Mouse (Mus musculus) embryonic stem cell, embryonic (primary cell): Measurements from ENCODE around the gene Cxcl17.

Experiments
- CTCF ChIA-PET, 4 experiments: fragments of 300-600 bp in 2 of 4; fragments of 350-600 bp in 2 of 4; sonication (Branson Sonifier 250); formaldehyde crosslinking; loops; one replicate each; lab custom pipeline; 2022; ENCODE audit warnings: inconsistent platforms in 2 of 4; lab: Charles Lee
- POLR2A ChIA-PET, 4 experiments: fragments of 300-600 bp in 2 of 4; fragments of 350-600 bp in 2 of 4; sonication (Branson Sonifier 250); formaldehyde crosslinking; loops; one replicate each; lab custom pipeline; 2022; ENCODE audit warnings: antibody characterized with exemption in 4 of 4, inconsistent platforms in 1 of 4; lab: Charles Lee

Gene Cxcl17

GRCm38 (mm10) chr7:25388916-25389315, 23.8 kb downstream of the Cxcl17 start:
- ChIA-PET POLR2A (interaction anchor here in 3 of 4 experiments (0.6 to 1.7 kb wide), 3 partner anchors 10 to 572 kb away, joined by 3 to 6 read pairs (median 3); no protein-coding TSS in a partner anchor), CTCF (no interaction called here)

DNA sequence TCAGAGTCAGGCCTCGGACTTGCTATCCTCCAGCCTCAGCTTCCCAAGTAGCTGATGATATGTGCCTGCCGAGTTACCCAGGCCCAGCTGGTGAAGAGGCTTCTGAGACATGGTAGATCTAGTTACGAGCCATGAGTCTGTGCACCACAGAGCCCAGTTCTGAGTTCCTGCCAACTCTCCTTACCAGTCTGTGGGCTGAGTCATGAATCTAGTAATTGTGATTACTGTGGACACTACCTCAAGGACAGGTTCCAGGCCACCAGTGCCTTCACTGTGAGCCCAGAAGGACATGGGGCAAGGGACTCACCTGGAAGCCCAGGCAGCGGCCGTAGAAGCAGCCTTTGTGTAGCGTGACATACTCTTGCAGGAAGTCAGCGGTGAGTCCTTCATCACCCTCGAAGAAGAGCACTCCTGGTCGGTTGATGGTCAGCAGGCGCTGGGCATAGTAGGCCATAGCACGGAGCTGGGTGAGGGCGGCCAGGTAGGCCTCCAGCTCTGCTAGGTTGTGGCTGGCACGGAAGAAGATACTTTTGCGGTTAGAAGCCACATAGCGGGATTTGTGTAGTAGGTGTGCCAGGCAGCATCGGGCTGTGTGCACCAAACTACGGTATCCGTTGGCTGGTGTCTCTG, 24.8 kb downstream of the Cxcl17 start:
- CTCF ChIA-PET = interaction anchor here in 1 of 4 experiments (1.5 to 1.6 kb wide), 2 partner anchors 11 to 54 kb away, joined by 4 to 5 read pairs; no protein-coding TSS in a partner anchor
- POLR2A ChIA-PET = interaction anchor here in 3 of 4 experiments (0.6 to 1.7 kb wide), 3 partner anchors 7 to 61 kb away, joined by 3 to 5 read pairs (median 3); no protein-coding TSS in a partner anchor

DNA sequence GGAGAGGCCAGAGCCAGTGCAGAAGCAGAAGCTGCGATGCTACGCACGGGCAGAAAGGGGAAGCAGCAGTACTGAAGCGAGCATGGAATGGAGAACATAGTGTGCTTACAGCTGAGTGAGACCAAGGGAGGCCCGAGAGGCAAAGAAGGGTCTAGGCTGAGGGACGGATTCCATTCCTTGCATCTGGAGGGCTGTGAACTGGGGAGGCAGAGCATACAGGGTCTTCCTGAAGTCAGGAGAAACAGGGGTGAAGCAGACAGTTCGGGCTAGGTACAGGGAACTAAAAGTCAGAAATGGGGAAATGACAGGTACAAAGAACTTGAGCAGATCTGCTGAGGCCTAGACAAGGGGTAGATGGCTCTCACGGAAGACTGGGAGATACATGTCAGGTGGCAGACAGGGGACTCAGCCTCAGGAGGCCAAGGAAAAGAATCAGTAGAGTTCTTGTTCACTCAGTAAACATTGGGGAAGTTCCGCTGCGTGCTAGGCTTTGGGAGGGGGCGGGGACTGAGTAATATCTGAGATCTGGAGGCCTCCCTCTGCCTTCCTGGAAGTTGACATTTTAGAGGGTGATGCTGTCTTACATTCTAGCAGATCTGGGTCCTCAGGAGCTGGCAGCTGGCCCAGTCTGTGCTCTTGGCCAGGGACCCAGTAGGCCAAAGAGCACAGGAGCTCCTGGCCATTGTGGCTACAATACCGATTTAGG, 26.7 kb downstream of the Cxcl17 start:
- POLR2A ChIA-PET = interaction anchor here in 1 of 4 experiments (0.9 to 1.7 kb wide), 2 partner anchors 10 to 69 kb away, joined by 3 to 5 read pairs; partner anchors contain the start of gene Megf8
- CTCF ChIA-PET = interaction anchor here in 2 of 4 experiments (0.6 to 1.6 kb wide), 3 partner anchors 9 to 67 kb away, joined by 3 to 5 read pairs (median 4); no protein-coding TSS in a partner anchor

- ChIA-PET POLR2A (interaction anchor here in 2 of 4 experiments (1.3 to 1.7 kb wide), 3 partner anchors 8 to 69 kb away, joined by 3 to 6 read pairs (median 4); partner anchors contain the start of gene Megf8 (in 1 of the 2)), CTCF (interaction anchor here in 1 of 4 experiments (0.9 kb wide), 1 partner anchor 10 kb away, joined by 3 read pairs; no protein-coding TSS in a partner anchor)
Measured at GRCm38 (mm10) chr7:25385259-25385658, 27.4 kb downstream of the Cxcl17 start.

DNA sequence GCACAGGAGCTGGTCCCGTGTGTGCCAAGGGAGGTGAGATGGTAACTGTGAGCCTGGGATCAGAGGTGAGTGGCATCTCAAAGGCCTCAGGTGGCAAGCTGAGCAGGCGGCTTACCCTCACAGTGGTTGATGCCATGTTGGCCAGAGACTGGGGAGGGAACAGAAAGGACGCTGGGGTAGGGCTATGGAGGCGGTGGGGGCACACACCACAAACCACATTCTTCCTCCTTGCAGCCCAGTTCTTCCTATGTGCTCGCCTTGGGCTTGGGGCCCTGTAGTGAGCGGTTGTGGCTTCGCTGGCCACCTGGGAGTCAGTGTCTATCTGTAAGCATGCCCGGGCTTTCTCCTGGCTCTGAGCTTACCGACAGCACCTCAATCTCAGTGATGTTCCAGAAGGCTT, 27.9 kb downstream of the Cxcl17 start:
- POLR2A ChIA-PET = interaction anchor here in 2 of 4 experiments (1.3 to 1.7 kb wide), 3 partner anchors 9 to 68 kb away, joined by 3 to 6 read pairs (median 4); partner anchors contain the start of gene Megf8 (in 1 of the 2)

DNA sequence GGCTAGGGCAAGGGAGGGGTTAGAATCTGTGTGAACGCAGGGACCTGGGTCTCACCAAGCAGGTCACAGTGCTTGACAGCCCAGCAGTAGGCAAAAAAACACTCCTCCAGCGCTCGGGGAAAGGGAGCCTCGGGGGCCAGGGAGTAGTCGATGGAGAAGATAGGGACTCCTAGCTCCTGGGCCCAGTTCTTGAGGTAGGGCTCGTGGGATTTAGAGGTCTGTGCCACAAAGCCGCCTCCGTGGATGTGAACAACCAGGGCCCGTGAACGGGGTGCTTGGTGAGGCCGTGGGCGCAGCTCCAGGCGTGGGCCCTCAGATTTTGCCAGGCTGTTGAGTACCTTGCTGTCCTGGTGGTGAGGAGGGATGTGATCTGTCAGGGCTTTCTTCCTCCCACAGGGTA, 28.4 kb downstream of the Cxcl17 start:
- CTCF ChIA-PET = interaction anchor here in 3 of 4 experiments (0.5 to 1.6 kb wide), 5 partner anchors 11 to 401 kb away, joined by 3 read pairs; no protein-coding TSS in a partner anchor
- POLR2A ChIA-PET = interaction anchor here in 2 of 4 experiments (1.3 to 1.7 kb wide), 3 partner anchors 9 to 68 kb away, joined by 3 to 6 read pairs (median 4); partner anchors contain the start of gene Megf8 (in 1 of the 2)

More for the DNA sequence above, 27.9 kb downstream of the Cxcl17 start:
- CTCF ChIA-PET = interaction anchor here in 1 of 4 experiments (0.8 to 1.6 kb wide), 3 partner anchors 11 to 197 kb away, joined by 3 read pairs; no protein-coding TSS in a partner anchor

DNA sequence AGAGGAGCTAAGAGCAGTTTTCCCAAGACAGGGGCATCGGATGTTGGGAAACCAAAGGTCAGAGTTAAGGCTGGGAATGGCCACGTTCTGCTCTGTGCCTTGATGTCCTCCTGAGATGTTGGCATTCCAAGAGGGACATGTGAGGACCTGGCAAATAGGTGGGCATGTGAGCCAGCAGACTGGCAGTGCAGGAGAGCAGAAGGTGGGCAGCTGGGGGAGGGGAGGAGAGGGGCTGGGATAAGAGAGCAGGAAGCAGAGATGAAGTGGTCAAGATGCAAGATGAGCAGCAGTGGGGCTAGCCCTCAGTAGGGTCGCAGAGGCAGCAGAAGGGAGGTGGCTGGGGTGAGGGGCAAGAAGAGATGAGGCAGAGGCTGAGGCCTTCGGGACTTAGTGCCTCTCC, 28.8 kb downstream of the Cxcl17 start:
- CTCF ChIA-PET = interaction anchor here in 3 of 4 experiments (0.5 to 1.6 kb wide), 4 partner anchors 25 to 400 kb away, joined by 3 read pairs; no protein-coding TSS in a partner anchor
- POLR2A ChIA-PET = interaction anchor here in 3 of 4 experiments (0.7 to 1.7 kb wide), 3 partner anchors 12 to 190 kb away, joined by 3 to 6 read pairs (median 3); partner anchors contain the start of gene Megf8 (in 1 of the 3)

GRCm38 (mm10) chr7:25383385-25383784, 29.3 kb downstream of the Cxcl17 start:
- POLR2A ChIA-PET = interaction anchor here in 2 of 4 experiments (0.7 kb wide), 3 partner anchors 20 to 190 kb away, joined by 3 to 6 read pairs (median 5); no protein-coding TSS in a partner anchor
- CTCF ChIA-PET = interaction anchor here in 1 of 4 experiments (1.6 kb wide), 1 partner anchor 195 kb away, joined by 3 read pairs; no protein-coding TSS in a partner anchor

GRCm38 (mm10) chr7:25382541-25382940, 30.1 kb downstream of the Cxcl17 start:
- ChIA-PET POLR2A (interaction anchor here (0.7 to 5.1 kb wide), 17 partner anchors 12 to 278 kb away, joined by 3 to 43 read pairs (median 4); partner anchors contain the start of genes Pafah1b3 (in 2 of the 4) and Cic (in 1 of the 4)), CTCF (interaction anchor here in 3 of 4 experiments (0.6 to 3.9 kb wide), 16 partner anchors 11 to 624 kb away, joined by 3 to 13 read pairs (median 5); partner anchors contain the start of gene Megf8 (in 1 of the 3))

DNA sequence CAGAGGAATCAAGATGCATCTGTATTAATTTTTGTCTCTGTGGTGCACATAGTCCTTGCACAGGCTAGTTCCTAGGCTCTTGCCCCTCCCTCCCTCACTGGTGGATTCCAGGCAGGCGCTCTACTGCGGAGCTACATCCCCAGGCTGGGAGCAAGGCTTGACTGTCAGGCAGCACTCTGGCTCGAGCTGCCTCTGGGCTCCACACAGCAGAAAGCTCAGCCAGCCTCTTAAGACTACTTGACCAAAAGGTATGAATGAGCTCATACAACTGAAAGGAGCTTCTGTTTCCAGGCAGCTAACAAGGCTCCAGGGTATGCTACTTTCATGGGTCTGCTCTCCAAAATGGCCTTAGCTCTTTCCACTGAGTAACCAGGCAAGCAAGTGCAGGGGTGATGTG, 31.4 kb downstream of the Cxcl17 start:
- CTCF ChIA-PET = interaction anchor here in 2 of 4 experiments (0.6 to 3.9 kb wide), 9 partner anchors 14 to 275 kb away, joined by 3 to 13 read pairs (median 5); partner anchors contain the start of gene Megf8 (in 1 of the 2)

GRCm38 (mm10) chr7:25380392-25381283, 32.0 kb downstream of the Cxcl17 start:
- CTCF ChIA-PET = interaction anchor here in 3 of 4 experiments (0.6 to 3.9 kb wide), 16 partner anchors 13 to 275 kb away, joined by 3 to 13 read pairs (median 5); partner anchors contain the start of gene Megf8 (in 1 of the 3)

More for the DNA sequence above, 31.4 kb downstream of the Cxcl17 start:
- POLR2A ChIA-PET = interaction anchor here in 3 of 4 experiments (0.7 to 5.1 kb wide), 9 partner anchors 9 to 188 kb away, joined by 3 to 43 read pairs (median 4); partner anchors contain the start of genes Gsk3a (in 1 of the 3) and Pafah1b3 (in 1 of the 3)

DNA sequence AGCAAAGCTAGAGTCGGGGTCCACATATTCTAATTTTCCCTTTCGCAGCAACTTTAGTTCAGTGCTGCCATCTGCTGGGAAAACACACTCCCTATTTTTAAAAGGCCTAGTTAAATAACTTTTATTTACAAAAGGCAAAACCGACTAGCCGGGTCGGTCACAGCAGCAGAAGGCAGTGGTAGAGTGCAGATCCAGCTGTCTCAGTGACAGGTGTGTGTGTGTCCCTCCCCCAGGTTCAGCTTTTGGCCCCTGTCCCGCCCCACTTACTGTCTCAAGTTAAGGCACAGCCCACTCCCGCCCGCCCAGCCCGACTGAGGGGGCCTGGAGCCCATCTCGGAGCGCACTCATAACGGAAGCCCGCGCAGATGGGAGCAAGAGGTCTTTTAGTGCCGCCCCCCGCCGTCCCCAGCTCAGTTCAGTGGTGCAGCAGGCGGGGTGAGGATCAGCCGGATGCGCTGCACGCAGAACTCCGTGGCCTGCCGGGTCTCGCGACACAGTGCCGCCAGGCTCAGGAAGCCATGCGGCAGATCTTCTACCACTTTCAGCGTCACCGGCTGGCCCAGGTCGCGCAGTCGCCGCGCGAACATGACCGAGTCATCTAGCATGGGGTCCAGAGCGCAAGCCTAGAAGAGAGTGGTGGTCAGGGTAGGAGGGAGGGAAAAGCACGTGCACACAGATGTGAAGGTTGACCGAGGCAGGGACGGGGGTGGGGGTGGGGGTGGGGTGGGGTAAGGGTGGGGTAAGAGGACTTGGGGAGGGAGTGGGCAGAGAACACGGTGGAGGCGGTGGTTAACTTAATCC, 32.9 kb downstream of the Cxcl17 start:
- CTCF ChIA-PET = interaction anchor here (0.6 to 3.9 kb wide), 26 partner anchors 9 to 284 kb away, joined by 3 to 13 read pairs (median 4); partner anchors contain the start of genes Megf8 (in 2 of the 4), Pafah1b3 (in 1 of the 4) and Tmem145 (in 1 of the 4)
- POLR2A ChIA-PET = interaction anchor here in 3 of 4 experiments (0.5 to 5.1 kb wide), 20 partner anchors 10 to 297 kb away, joined by 3 to 43 read pairs (median 4); partner anchors contain the start of genes Cic (in 1 of the 3), Megf8 (in 1 of the 3) and Pafah1b3 (in 1 of the 3)

More at GRCm38 (mm10) chr7:25380392-25381283, 32.0 kb downstream of the Cxcl17 start:
- POLR2A ChIA-PET = interaction anchor here in 3 of 4 experiments (0.6 to 5.1 kb wide), 13 partner anchors 10 to 265 kb away, joined by 3 to 43 read pairs (median 4); partner anchors contain the start of gene Gsk3a (in 1 of the 3)

DNA sequence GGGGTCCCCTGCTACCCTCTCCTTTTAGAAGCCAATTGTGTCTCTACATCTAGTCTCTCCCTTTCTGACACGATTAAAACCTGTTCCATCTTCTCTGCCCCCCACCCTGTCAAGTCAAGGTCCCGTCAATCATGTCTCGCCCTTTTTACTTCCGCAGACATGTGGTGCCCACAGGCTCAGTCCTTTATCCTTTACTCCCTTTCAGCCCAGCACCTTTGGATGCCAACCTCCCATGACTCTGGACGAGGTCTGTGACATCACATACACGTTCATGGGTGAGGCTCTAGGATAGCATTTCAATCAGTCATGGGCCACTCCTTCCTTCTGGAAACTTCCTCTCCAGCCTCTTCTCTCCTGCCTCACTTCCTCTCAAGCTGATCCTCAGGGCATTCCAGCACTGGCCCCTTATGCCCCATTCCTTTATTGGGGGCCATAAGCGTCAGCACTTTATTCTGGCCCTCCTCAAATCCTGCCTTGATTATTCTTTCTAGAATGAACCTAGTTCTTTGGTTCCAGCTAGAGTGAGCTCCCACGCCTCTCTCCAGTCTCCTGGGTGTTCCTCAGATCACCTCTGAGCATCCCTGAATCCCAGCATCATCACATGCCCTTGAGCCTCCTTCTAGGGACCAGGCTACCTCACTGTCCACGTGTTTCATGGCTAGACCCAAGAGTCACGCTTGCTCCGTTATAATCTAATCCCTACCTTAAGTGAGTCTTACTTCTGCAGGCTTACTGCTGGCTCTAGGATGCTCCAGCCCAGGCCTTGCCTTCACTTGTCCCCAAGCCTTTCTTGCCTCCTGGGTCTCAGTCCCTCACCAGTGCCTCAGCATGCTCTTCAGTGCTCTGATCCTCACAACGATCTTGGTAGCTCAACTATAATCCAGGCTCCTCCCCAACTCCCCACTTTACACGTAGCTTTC, 34.2 kb downstream of the Cxcl17 start:
- ChIA-PET POLR2A (interaction anchor here in 2 of 4 experiments (0.8 to 5.1 kb wide), 12 partner anchors 11 to 295 kb away, joined by 3 to 43 read pairs (median 4); partner anchors contain the start of gene Megf8 (in 1 of the 2)), CTCF (interaction anchor here (0.6 to 3.9 kb wide), 31 partner anchors 8 to 384 kb away, joined by 3 to 13 read pairs (median 4); partner anchors contain the start of genes Megf8 (in 2 of the 4), Pafah1b3 (in 1 of the 4) and Tmem145 (in 1 of the 4))
